Mouse (Mus musculus): ENCODE data around the gene Fdxacb1. TPM values are rescaled to one million over a fixed set of nuclear protein-coding genes. Genes with fewer than 3 reads are reported as not detected.

Fdxacb1 gene
- total and polyA plus RNA-seq, 2 experiments from 2014 or later, result 7.9 to 10.0 TPM

DNA sequence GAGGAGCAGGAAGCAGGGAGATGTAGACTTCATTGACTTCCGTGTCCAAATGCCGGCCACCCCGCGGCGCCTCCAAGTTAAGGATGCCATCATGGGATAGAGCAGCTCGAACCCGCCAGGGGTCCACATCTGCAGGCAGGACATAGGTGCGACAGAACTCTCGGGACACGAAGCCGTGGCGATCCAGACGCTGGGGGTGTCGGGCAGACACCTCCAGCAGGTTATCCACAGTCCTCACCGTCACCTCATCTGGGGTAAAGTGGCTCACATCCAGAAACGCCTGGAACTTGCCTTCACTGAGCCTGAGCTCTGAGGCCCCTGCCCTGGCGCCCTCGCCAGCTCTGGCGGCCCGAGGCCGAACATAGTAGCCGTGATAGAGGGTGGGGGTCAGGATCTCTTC, 16.7 kb upstream of the Fdxacb1 start, which contains the start of gene Cryab:
TSS of gene Cryab (plus strand) at position 3 of the 400 bp plus-strand sequence.
- TF ChIP-seq CTCF (IDR thresholded peaks at IDR 0.05; ENCODE audit: low read depth) (no peak), EP300 (IDR thresholded peaks at IDR 0.05; ENCODE audit: low read depth) (no peak)
- no peak for DNase-seq (ENCODE audit: low spot score)
- peak within 1 kb of the TSS; percentile 74 for H3K4me3 ChIP-seq (ENCODE audit: low read depth, low read length)
- H3K27me3 ChIP-seq (ENCODE audit: control insufficient read depth, insufficient read depth, low read length), result no peaks in the 10 kb centered on the region
- ATAC-seq (ENCODE audit: insufficient read depth, low read depth), result no peak
- peaks cover 21% of the 10 kb centered on the region; the same call in 1 of the 2 replicates for H3K4me1 ChIP-seq (ENCODE audit: control insufficient read depth, insufficient read depth)
- peak within 1 kb of the TSS; percentile 99 for H3K27ac ChIP-seq (ENCODE audit: low read depth)
- WGBS, result 28% methylated on average over 22 of the region's 22 CpGs
- H3K9me3 ChIP-seq (replicated peaks; ENCODE audit: control insufficient read depth, low read length), result no peaks in the 10 kb centered on the region
- H3K4me2 ChIP-seq (ENCODE audit: low read depth, low read length), result peak within 1 kb of the TSS; percentile 86
- H3K36me3 ChIP-seq (replicated peaks; ENCODE audit: control insufficient read depth, insufficient read depth, low read length), result peaks cover 7% of the 10 kb centered on the region
- H3K9ac ChIP-seq (replicated peaks; ENCODE audit: low read depth, low read length), result peak within 1 kb of the TSS; percentile 81

- peak; percentile 69 for DNase-seq (ENCODE audit: low spot score)
- TF ChIP-seq CTCF (IDR thresholded peaks at IDR 0.05; ENCODE audit: low read depth) (no peak), EP300 (IDR thresholded peaks at IDR 0.05; ENCODE audit: low read depth) (no peak)
These were observed 15.9 kb upstream of the Fdxacb1 start, which contains the start of gene Hspb2 for GRCm38 (mm10) chr9:50752054-50752602. Gene Hspb2, minus strand, starts transcription at chr9:50752354.

DNA sequence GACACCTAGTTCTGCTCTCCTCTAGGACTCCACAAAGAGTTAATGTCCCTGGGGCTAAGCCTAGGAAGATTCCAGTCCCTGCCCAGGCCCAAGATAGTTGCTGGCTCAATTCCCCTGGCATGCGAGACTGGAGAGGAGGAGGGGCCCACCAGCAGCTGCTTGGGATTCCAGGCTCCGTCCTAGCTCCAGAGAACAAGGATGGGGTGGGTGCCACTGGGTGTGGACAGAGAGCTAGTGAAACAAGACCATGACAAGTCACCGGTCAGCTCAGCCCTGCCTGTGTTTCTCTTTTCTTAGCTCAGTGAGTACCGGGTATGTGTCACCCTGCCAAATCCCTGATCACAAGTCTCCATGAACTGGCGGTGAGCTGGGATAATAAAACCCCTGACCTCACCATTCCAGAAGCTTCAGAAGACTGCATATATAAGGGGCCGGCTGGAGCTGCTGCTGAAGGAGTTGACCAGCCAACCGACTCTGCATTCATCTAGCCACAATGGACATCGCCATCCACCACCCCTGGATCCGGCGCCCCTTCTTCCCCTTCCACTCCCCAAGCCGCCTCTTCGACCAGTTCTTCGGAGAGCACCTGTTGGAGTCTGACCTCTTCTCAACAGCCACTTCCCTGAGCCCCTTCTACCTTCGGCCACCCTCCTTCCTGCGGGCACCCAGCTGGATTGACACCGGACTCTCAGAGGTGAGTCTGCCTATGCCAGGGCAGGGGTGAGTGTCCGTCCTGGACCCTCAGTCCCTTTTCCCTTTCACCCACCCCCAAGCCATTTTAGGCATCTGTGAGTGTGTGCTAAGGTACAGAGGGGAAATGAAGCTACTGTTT, 15.0 kb upstream of the Fdxacb1 start:
- DNase-seq (ENCODE audit: low spot score), result peak; percentile 98
- peaks cover 14% of the 10 kb centered on the region for H3K36me3 ChIP-seq (replicated peaks; ENCODE audit: control insufficient read depth, insufficient read depth, low read length)
- peak overlapping the region; percentile 94 for H3K9ac ChIP-seq (replicated peaks; ENCODE audit: low read depth, low read length)
- peak overlapping the region; percentile 74 for H3K4me3 ChIP-seq (ENCODE audit: low read depth, low read length)
- no peaks in the 10 kb centered on the region for H3K9me3 ChIP-seq (replicated peaks; ENCODE audit: control insufficient read depth, low read length)
- H3K4me1 ChIP-seq (ENCODE audit: control insufficient read depth, insufficient read depth), result peaks cover 7% of the 10 kb centered on the region; the same call in 1 of the 2 replicates
- TF ChIP-seq CTCF (IDR thresholded peaks at IDR 0.05; ENCODE audit: low read depth) (0 out of 2 replicates have a peak, but pooled peaks have one; percentile 5), EP300 (IDR thresholded peaks at IDR 0.05; ENCODE audit: low read depth) (peak; percentile 49)
- H3K27ac ChIP-seq (ENCODE audit: low read depth), result peak overlapping the region; percentile 99
- ATAC-seq (ENCODE audit: insufficient read depth, low read depth), result peak; percentile 92
- H3K4me2 ChIP-seq (ENCODE audit: low read depth, low read length), result peak overlapping the region; percentile 86
- 17% methylated on average over 17 of the region's 17 CpGs for WGBS
- no peaks in the 10 kb centered on the region for H3K27me3 ChIP-seq (ENCODE audit: control insufficient read depth, insufficient read depth, low read length)

More at GRCm38 (mm10) chr9:50752054-50752602, 15.9 kb upstream of the Fdxacb1 start, which contains the start of gene Hspb2:
- Histone ChIP-seq H3K27me3 (ENCODE audit: control insufficient read depth, insufficient read depth, low read length) (no peaks in the 10 kb centered on the region), H3K36me3 (replicated peaks; ENCODE audit: control insufficient read depth, insufficient read depth, low read length) (peaks cover 14% of the 10 kb centered on the region), H3K9ac (replicated peaks; ENCODE audit: low read depth, low read length) (peak within 1 kb of the TSS; percentile 94), H3K4me2 (ENCODE audit: low read depth, low read length) (peak within 1 kb of the TSS; percentile 86), H3K4me3 (ENCODE audit: low read depth, low read length) (peak within 1 kb of the TSS; percentile 74), H3K27ac (ENCODE audit: low read depth) (peak within 1 kb of the TSS; percentile 99), H3K4me1 (ENCODE audit: control insufficient read depth, insufficient read depth) (peaks cover 14% of the 10 kb centered on the region; the same call in 1 of the 2 replicates), H3K9me3 (replicated peaks; ENCODE audit: control insufficient read depth, low read length) (no peaks in the 10 kb centered on the region)
- 22% methylated on average over 14 of the region's 14 CpGs for WGBS
- peak; percentile 69 for ATAC-seq (ENCODE audit: insufficient read depth, low read depth)

DNA sequence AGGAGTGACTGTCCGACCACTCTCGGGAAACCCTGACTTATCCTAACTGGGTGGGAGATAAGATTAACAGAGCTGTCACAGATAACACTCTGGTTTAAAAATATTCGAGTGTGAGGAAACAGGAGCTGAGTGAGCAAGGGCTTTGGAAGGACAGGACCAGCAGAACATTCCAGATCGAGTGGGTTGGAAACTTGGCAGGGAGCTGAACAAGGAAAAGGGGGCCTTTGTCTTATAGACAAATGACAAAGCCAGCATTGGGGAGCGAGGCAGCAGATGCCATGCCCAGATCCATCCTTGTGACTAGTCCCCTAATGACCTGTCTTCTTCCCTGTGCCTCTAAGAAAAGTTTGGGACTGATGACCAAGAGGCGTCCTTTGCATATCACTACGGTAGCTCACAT, 14.1 kb upstream of the Fdxacb1 start:
- peak overlapping the region; percentile 74 for H3K4me3 ChIP-seq (ENCODE audit: low read depth, low read length)
- ATAC-seq (ENCODE audit: insufficient read depth, low read depth) (no peak), DNase-seq (ENCODE audit: low spot score) (peak; percentile 61)
- TF ChIP-seq EP300 (IDR thresholded peaks at IDR 0.05; ENCODE audit: low read depth), result peak; percentile 41; the same call in 1 of the 2 replicates
- TF ChIP-seq CTCF (IDR thresholded peaks at IDR 0.05; ENCODE audit: low read depth), result no peak
- H3K27ac ChIP-seq (ENCODE audit: low read depth), result peak overlapping the region; percentile 99
- no peaks in the 10 kb centered on the region for H3K27me3 ChIP-seq (ENCODE audit: control insufficient read depth, insufficient read depth, low read length)
- WGBS, result 8% methylated on average over 7 of the region's 7 CpGs
- peak overlapping the region; percentile 94 for H3K9ac ChIP-seq (replicated peaks; ENCODE audit: low read depth, low read length)
- H3K4me2 ChIP-seq (ENCODE audit: low read depth, low read length), result peak overlapping the region; percentile 86
- H3K9me3 ChIP-seq (replicated peaks; ENCODE audit: control insufficient read depth, low read length), result no peaks in the 10 kb centered on the region
- H3K36me3 ChIP-seq (replicated peaks; ENCODE audit: control insufficient read depth, insufficient read depth, low read length), result peaks cover 14% of the 10 kb centered on the region
- H3K4me1 ChIP-seq (ENCODE audit: control insufficient read depth, insufficient read depth), result peaks cover 7% of the 10 kb centered on the region; the same call in 1 of the 2 replicates

- ATAC-seq (ENCODE audit: insufficient read depth, low read depth), result no peak
- WGBS, result 54% methylated on average over 5 of the region's 5 CpGs
These were observed 11.3 kb upstream of the Fdxacb1 start for GRCm38 (mm10) chr9:50756711-50757110.

More at GRCm38 (mm10) chr9:50756711-50757110, 11.3 kb upstream of the Fdxacb1 start:
- Histone ChIP-seq H3K36me3 (replicated peaks; ENCODE audit: control insufficient read depth, insufficient read depth, low read length) (peaks cover 14% of the 10 kb centered on the region), H3K9ac (replicated peaks; ENCODE audit: low read depth, low read length) (no peak overlapping the region), H3K9me3 (replicated peaks; ENCODE audit: control insufficient read depth, low read length) (no peaks in the 10 kb centered on the region), H3K27ac (ENCODE audit: low read depth) (no peak overlapping the region), H3K27me3 (ENCODE audit: control insufficient read depth, insufficient read depth, low read length) (no peaks in the 10 kb centered on the region), H3K4me1 (ENCODE audit: control insufficient read depth, insufficient read depth) (peaks cover 4% of the 10 kb centered on the region; the same call in 1 of the 2 replicates), H3K4me3 (ENCODE audit: low read depth, low read length) (no peak overlapping the region), H3K4me2 (ENCODE audit: low read depth, low read length) (no peak overlapping the region)
- no peak for TF ChIP-seq EP300 (IDR thresholded peaks at IDR 0.05; ENCODE audit: low read depth)
- no peak for TF ChIP-seq CTCF (IDR thresholded peaks at IDR 0.05; ENCODE audit: low read depth)
- DNase-seq (ENCODE audit: low spot score), result no peak
